Mouse (Mus musculus) stomach, embryonic 16.5 days (tissue): Measurements from ENCODE around the gene Mroh3. TPM values are rescaled to one million over a fixed set of nuclear protein-coding genes. Genes with fewer than 3 reads are reported as not detected.

ENCODE experiments used
- ATAC-seq: fragments of 200-750 bp; cut with Nextera tagmentation; 2 replicates; pipeline ENCODE4 v1.8.0; 2017; ENCODE audit warnings: moderate number of reproducible peaks, moderate TSS enrichment; ENCODE audit not compliant: insufficient read depth, low FRiP score
- H3K27ac ChIP-seq: fragments of 300-500 bp; sonication (generic); 2 replicates; pipeline ENCODE4 v1.5.1; 2014; ENCODE audit warnings: low read length
- H3K27me3 ChIP-seq: fragments of 300-500 bp; sonication (generic); 2 replicates; pipeline ENCODE4 v1.6.1; 2014; ENCODE audit warnings: low read length, control low read depth, mixed read lengths; ENCODE audit not compliant: control insufficient read depth, insufficient read depth
- H3K36me3 ChIP-seq: fragments of 300-500 bp; sonication (generic); 2 replicates; pipeline ENCODE4 v1.6.1; 2014; ENCODE audit warnings: low read length; ENCODE audit not compliant: control insufficient read depth, insufficient read depth
- H3K4me1 ChIP-seq: fragments of 300-500 bp; sonication (generic); 2 replicates; pipeline ENCODE4 v1.6.1; 2014; ENCODE audit warnings: low read length, control low read depth, mixed read lengths; ENCODE audit not compliant: control insufficient read depth, insufficient read depth
- H3K4me2 ChIP-seq: fragments of 300-500 bp; sonication (generic); 2 replicates; pipeline ENCODE4 v1.6.1; 2014; ENCODE audit warnings: low read depth, low read length, mixed read lengths
- H3K4me3 ChIP-seq: fragments of 300-500 bp; sonication (generic); replicated peaks from 2 replicates; pipeline ENCODE4 v1.5.1; 2014; ENCODE audit warnings: mild to moderate bottlenecking, low read length
- H3K9ac ChIP-seq: fragments of 300-500 bp; sonication (generic); 2 replicates; pipeline ENCODE4 v1.6.1; 2014; ENCODE audit warnings: low read length
- H3K9me3 ChIP-seq: fragments of 300-500 bp; sonication (generic); replicated peaks from 2 replicates; pipeline ENCODE4 v1.6.1; 2016; ENCODE audit warnings: low read length, control low read depth; ENCODE audit not compliant: control insufficient read depth
- WGBS: fragments of 180-500 bp; shearing (Covaris S2); extraction: QIAGEN DNeasy Blood & Tissue Kit; methylation state at CpG from one replicate; pipeline ENCODE4 v1.1.7; 2014; 5-methylcytosine and 5-hydroxymethylcytosine counted together
- polyA plus RNA-seq: library from polyadenylated mRNA; unstranded; fragments of >200 nt; fragmentation: Nextera tagmentation; extraction: Ambion mirVana; gene quantifications from 2 replicates; pipeline ENCODE4 v1.2.1, GENCODE M21; 2015

The Mroh3 gene
- polyA plus RNA-seq = 0.95 and 1.3 TPM in 2 replicates

- H3K4me3 ChIP-seq = no peak within 1 kb of the TSS
- H3K4me2 ChIP-seq = no peak within 1 kb of the TSS
- no peak within 1 kb of the TSS for H3K9ac ChIP-seq
- no peaks in the 10 kb centered on the region for H3K27me3 ChIP-seq
- WGBS = 51% methylated on average over 3 of the region's 3 CpGs
- no peaks in the 10 kb centered on the region for H3K4me1 ChIP-seq
- peaks cover 10% of the 10 kb centered on the region; the same call in 1 of the 2 replicates for H3K36me3 ChIP-seq
- no peaks in the 10 kb centered on the region for H3K9me3 ChIP-seq
- ATAC-seq = peak; percentile 45; the same call in 1 of the 2 replicates
- no peak within 1 kb of the TSS for H3K27ac ChIP-seq
Measured at GRCm38 (mm10) chr1:136212803-136213202, at the start of gene Mroh3. Gene Mroh3, minus strand, starts transcription at chr1:136212828.

- 8% methylated on average over 28 of the region's 28 CpGs for WGBS
- no peaks in the 10 kb centered on the region for H3K36me3 ChIP-seq
- H3K27me3 ChIP-seq = peaks cover 55% of the 10 kb centered on the region
Measured at GRCm38 (mm10) chr1:136260635-136261238, 48.1 kb upstream of the Mroh3 start, which contains the start of gene Gpr25. Gene Gpr25, minus strand, starts transcription at chr1:136260873.

GRCm38 (mm10) chr1:136259893-136260634 is 47.4 kb upstream of the Mroh3 start:
- Histone ChIP-seq H3K9ac (peak overlapping the region; percentile 69), H3K27me3 (peaks cover 55% of the 10 kb centered on the region), H3K4me1 (peaks cover 12% of the 10 kb centered on the region), H3K9me3 (no peaks in the 10 kb centered on the region), H3K36me3 (no peaks in the 10 kb centered on the region), H3K4me2 (peak overlapping the region; percentile 91), H3K4me3 (peak overlapping the region; percentile 55), H3K27ac (no peak overlapping the region)
- under 1% methylated on average over 95 of the region's 95 CpGs for WGBS
- peak; percentile 74 for ATAC-seq

More at GRCm38 (mm10) chr1:136260635-136261238, 48.1 kb upstream of the Mroh3 start, which contains the start of gene Gpr25:
- H3K4me3 ChIP-seq = peak within 1 kb of the TSS; percentile 55
- H3K27ac ChIP-seq = no peak within 1 kb of the TSS
- H3K4me2 ChIP-seq = peak within 1 kb of the TSS; percentile 91
- H3K9me3 ChIP-seq = no peaks in the 10 kb centered on the region
- 0 out of 2 replicates have a peak, but pooled peaks have one; percentile 3 for ATAC-seq
- peaks cover 12% of the 10 kb centered on the region for H3K4me1 ChIP-seq
- peak within 1 kb of the TSS; percentile 69 for H3K9ac ChIP-seq

GRCm38 (mm10) chr1:136259543-136259892 is 46.9 kb upstream of the Mroh3 start:
- Histone ChIP-seq H3K9ac (peak overlapping the region; percentile 69; the same call in 1 of the 2 replicates), H3K4me1 (peaks cover 12% of the 10 kb centered on the region), H3K4me3 (peak overlapping the region; percentile 55), H3K36me3 (no peaks in the 10 kb centered on the region), H3K27me3 (peaks cover 55% of the 10 kb centered on the region), H3K27ac (no peak overlapping the region), H3K4me2 (peak overlapping the region; percentile 91), H3K9me3 (no peaks in the 10 kb centered on the region)
- WGBS = 3% methylated on average over 16 of the region's 16 CpGs
- ATAC-seq = no peak

GRCm38 (mm10) chr1:136258495-136258894 is 45.9 kb upstream of the Mroh3 start:
- H3K4me2 ChIP-seq = no peak overlapping the region
- H3K27me3 ChIP-seq = peaks cover 55% of the 10 kb centered on the region
- H3K27ac ChIP-seq = no peak overlapping the region
- H3K4me1 ChIP-seq = peaks cover 12% of the 10 kb centered on the region
- 62% methylated on average over 9 of the region's 9 CpGs for WGBS
- H3K9ac ChIP-seq = no peak overlapping the region
- no peak overlapping the region for H3K4me3 ChIP-seq
- ATAC-seq = no peak
- H3K36me3 ChIP-seq = no peaks in the 10 kb centered on the region
- no peaks in the 10 kb centered on the region for H3K9me3 ChIP-seq

GRCm38 (mm10) chr1:136255657-136256056 is 43.0 kb upstream of the Mroh3 start:
- no peak overlapping the region for H3K9ac ChIP-seq
- no peak overlapping the region for H3K4me2 ChIP-seq
- no peaks in the 10 kb centered on the region for H3K9me3 ChIP-seq
- ATAC-seq = no peak
- H3K27ac ChIP-seq = no peak overlapping the region
- H3K4me1 ChIP-seq = peaks cover 9% of the 10 kb centered on the region
- H3K27me3 ChIP-seq = peaks cover 39% of the 10 kb centered on the region
- 57% methylated on average over 8 of the region's 8 CpGs for WGBS
- H3K36me3 ChIP-seq = no peaks in the 10 kb centered on the region
- no peak overlapping the region for H3K4me3 ChIP-seq

- Histone ChIP-seq H3K4me2 (no peak overlapping the region), H3K27me3 (peaks cover 34% of the 10 kb centered on the region), H3K36me3 (no peaks in the 10 kb centered on the region), H3K4me1 (peaks cover 5% of the 10 kb centered on the region), H3K4me3 (no peak overlapping the region), H3K9ac (no peak overlapping the region), H3K27ac (no peak overlapping the region), H3K9me3 (no peaks in the 10 kb centered on the region)
- 34% methylated on average over 6 of the region's 6 CpGs for WGBS
- ATAC-seq = 0 out of 2 replicates have a peak, but pooled peaks have one; percentile 27
Measured at GRCm38 (mm10) chr1:136255174-136255573, 42.5 kb upstream of the Mroh3 start.

GRCm38 (mm10) chr1:136254503-136255065 is 42.0 kb upstream of the Mroh3 start:
- ATAC-seq = no peak
- peaks cover 28% of the 10 kb centered on the region for H3K27me3 ChIP-seq
- no peak overlapping the region for H3K9ac ChIP-seq
- no peaks in the 10 kb centered on the region for H3K36me3 ChIP-seq
- H3K4me3 ChIP-seq = no peak overlapping the region
- no peak overlapping the region for H3K4me2 ChIP-seq
- H3K27ac ChIP-seq = no peak overlapping the region
- 63% methylated on average over 10 of the region's 10 CpGs for WGBS
- H3K4me1 ChIP-seq = peaks cover 3% of the 10 kb centered on the region; the same call in 1 of the 2 replicates
- no peaks in the 10 kb centered on the region for H3K9me3 ChIP-seq

GRCm38 (mm10) chr1:136253472-136253871 is 40.8 kb upstream of the Mroh3 start:
- no peak overlapping the region for H3K4me2 ChIP-seq
- H3K9me3 ChIP-seq = no peaks in the 10 kb centered on the region
- 0 out of 2 replicates have a peak, but pooled peaks cover 3% of the 10 kb centered on the region for H3K4me1 ChIP-seq
- peaks cover 17% of the 10 kb centered on the region for H3K27me3 ChIP-seq
- no peaks in the 10 kb centered on the region for H3K36me3 ChIP-seq
- 28% methylated on average over 2 of the region's 2 CpGs for WGBS
- no peak for ATAC-seq
- no peak overlapping the region for H3K27ac ChIP-seq
- no peak overlapping the region for H3K4me3 ChIP-seq
- H3K9ac ChIP-seq = no peak overlapping the region
